Mouse (Mus musculus) embryo, embryonic 9.5 days (tissue): ENCODE data around the gene Plxna1.

Experiments
- DNase-seq: peaks from one replicate; pipeline ENCODE4 v3.0.0-alpha.2; 2017; ENCODE audit errors: extremely low spot score

The Plxna1 gene

DNA sequence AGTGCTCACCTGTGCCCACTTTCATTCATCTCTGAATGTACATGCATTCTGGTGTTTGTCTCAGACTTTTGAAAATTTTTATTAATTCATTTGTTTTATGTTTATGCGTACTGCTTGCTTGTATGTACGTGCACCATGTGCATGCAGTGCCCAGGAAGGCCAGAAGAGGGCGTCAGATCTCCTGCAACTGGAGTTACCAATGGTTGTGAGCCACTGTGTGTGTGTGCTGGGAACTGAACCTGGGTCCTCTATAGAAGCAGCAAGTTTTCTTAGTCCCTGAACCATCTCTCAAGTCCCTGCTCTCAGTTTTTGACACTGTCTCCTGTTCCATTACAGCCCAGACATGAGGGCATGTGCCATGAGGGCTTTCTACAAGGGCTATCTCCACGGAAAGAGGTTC, 79.3 kb downstream of the Plxna1 start:
- no peak for DNase-seq

DNA sequence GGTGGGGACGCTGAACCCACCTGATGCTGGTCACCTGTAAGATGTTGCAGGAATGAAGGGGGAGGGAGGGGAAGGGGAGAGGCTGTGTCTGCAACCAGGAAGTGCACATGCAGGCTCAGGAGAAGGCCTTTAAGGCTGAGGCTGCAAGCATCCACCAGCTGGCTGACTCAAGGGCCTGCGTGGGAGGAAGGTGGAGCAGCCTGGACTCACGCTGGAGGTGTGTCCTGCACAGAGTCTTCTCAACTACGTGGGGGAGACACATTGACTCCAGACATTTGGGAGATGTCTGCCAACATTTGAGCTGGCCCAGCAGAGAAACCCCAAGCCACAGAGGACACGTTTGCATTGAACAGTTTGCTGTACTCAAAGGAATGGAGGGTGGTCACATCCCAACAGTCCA, 79.8 kb downstream of the Plxna1 start:
- DNase-seq, result no peak

DNA sequence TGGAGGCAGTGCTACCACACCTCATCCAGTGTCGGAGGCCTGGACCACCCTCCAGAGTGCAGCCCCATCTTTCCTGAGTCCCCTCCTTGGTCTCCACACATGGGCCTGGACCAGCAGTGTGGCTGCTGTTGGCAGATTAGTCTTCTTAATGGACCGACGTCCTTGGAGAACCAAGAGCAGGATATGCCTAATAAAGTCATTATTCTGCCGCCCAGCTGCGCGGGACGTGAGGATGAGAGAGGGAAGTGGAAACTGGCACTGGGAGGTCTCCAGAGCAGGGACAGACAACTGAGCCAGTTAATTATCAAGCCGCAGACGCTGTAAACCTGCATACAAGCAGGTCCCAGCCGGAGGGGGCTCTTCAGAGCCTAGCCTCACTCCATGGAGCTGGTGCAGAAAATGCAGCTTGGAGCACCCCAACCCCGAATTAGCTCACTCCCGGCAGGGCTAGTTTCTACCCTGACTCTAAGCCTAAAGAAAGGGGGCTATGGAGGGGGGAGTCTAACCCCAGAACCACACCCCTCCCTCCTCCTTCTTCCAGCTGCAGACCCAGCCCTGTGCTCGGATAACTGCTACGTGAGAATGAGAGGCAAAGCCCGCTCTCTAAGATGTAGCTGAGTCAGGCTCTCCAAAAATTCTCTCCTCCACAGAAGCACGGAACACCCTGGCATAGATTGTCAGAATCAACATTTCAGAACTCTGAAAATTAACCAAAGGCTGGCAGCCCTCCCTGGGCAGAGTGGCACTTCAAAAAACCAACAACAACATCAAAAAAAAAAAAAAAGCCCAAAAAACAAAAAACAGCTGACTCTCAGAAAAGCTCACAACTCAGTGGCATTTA, 80.7 kb downstream of the Plxna1 start:
- no peak for DNase-seq

DNA sequence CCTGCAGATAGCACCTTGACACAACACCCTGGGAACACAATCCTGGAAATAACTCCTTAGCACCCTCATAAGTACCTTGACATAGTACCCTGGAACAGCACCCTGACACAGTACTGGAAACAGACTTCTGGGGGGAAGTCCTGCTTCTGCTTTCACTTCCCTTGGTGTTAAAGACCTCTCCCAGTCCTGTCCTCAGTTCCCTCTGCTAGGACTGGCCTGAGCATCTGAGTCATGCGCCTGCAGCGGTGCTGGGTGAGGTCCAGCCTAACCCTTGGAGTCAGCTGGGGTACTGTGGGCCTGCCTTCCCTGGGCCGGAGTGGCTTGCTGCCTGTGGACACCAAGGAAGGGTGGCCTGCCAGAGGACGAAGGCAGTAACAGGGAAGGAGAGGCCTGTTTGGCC, 81.9 kb downstream of the Plxna1 start:
- DNase-seq, result no peak

DNA sequence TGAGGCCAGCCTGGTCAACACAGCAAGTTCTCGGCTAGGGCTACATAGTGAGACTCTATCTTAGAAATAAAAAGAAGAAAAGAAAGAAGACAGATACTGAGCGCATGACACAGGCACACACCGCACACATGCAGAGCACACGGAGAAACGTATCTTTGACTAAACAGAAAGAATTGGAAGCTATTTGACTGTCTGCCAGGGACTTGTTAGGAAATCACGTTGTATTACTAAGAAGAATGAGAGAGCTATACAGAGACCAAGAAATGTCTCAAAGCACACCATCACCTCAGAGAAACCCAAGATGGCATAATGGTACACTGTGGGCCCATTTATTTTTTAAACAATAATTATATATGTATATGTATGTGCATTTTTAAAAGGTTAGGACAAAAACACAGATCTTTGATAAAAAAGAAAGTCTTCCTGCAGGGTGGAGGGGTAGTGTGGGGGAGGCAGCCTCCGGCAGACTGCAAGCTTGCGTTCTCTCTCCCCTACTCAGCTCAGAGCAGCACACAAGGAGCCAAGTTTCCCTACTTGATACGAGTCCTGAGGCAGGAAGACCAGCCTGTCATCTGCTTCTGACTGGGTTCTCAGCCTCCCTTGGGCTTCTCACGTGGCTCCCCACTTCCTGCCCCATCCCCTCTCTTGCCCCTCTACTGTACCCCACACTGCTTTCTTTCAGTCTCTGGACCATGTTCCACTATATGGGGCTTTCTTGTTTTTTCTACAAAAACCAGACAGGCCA, 90.5 kb downstream of the Plxna1 start:
- no peak for DNase-seq

DNA sequence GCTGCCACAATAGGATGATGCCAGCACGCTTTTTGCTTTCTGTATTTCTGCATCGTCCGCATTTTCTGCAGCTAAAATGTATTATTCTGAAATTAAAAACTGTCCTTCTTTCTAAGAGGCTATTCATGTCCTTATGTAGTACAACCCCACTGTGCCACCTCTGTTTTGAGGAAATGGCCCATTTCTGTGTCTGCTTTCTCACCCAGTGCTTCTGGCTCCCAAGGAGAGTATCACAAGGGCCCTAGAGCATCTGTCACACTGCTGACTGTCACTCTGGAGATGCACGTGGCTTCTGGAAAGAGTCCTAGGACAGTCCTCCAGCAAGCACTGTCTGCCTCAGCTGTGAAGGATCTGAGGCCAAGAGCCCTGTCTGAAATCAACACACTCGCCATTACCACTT, 95.2 kb downstream of the Plxna1 start:
- no peak for DNase-seq
